Mouse (Mus musculus) gastrocnemius, adult 8-10 months (tissue): ENCODE results near the gene Apoc1. TPM values are rescaled to one million over a fixed set of nuclear protein-coding genes. Genes with fewer than 3 reads are reported as not detected.

Experiments
- DNase-seq, 2 experiments: peaks; one replicate each; pipeline ENCODE4 v3.0.0; 2022; ENCODE audit warnings: low spot score in 2 of 2
- total RNA-seq, 4 experiments: library from RNA; stranded (reverse); gene quantifications; 2 replicates each; pipeline ENCODE4 v1.2.4; 2022

Apoc1 gene
- total RNA-seq, 4 experiments from 2014 or later, result 1.1 to 2.1 TPM; not detected in 2

- DNase-seq, result no peak
Measured at GRCm38 (mm10) chr7:19686521-19686920, 5.9 kb downstream of the Apoc1 start.

GRCm38 (mm10) chr7:19685374-19685773, 7.1 kb downstream of the Apoc1 start:
- DNase-seq, result no peak

GRCm38 (mm10) chr7:19683771-19684201, 8.7 kb downstream of the Apoc1 start:
- DNase-seq, result no peak

- DNase-seq, result no peak
Measured at GRCm38 (mm10) chr7:19682979-19683378, 9.5 kb downstream of the Apoc1 start.

GRCm38 (mm10) chr7:19681202-19681694, 11.2 kb downstream of the Apoc1 start, which contains the start of the genes Gm44805 and Apoc4:
Gm44805 (minus strand) TSS chr7:19681423.
Apoc4 (minus strand) TSS chr7:19681479.
- DNase-seq, result no peak

GRCm38 (mm10) chr7:19680702-19681101, 11.8 kb downstream of the Apoc1 start:
- DNase-seq, result no peak

- no peak for DNase-seq
Measured at GRCm38 (mm10) chr7:19678901-19679300, 13.6 kb downstream of the Apoc1 start.

GRCm38 (mm10) chr7:19677872-19678271, 14.6 kb downstream of the Apoc1 start, which contains the start of gene Apoc2:
Apoc2 (minus strand) TSS chr7:19677941.
- no peak for DNase-seq

- DNase-seq, result no peak
Measured at GRCm38 (mm10) chr7:19676662-19677061, 15.8 kb downstream of the Apoc1 start.

GRCm38 (mm10) chr7:19675824-19676223, 16.6 kb downstream of the Apoc1 start:
- DNase-seq, result no peak

- no peak for DNase-seq
Measured at GRCm38 (mm10) chr7:19673083-19673699, 19.3 kb downstream of the Apoc1 start.

GRCm38 (mm10) chr7:19671511-19671910, 20.9 kb downstream of the Apoc1 start:
- DNase-seq, result no peak

- peak; percentile 89 to 90 for DNase-seq
Measured at GRCm38 (mm10) chr7:19668947-19669721, 23.3 kb downstream of the Apoc1 start.

- DNase-seq, result no peak
Measured at GRCm38 (mm10) chr7:19667434-19667833, 25.0 kb downstream of the Apoc1 start.

GRCm38 (mm10) chr7:19666750-19667149, 25.7 kb downstream of the Apoc1 start:
- DNase-seq, result no peak

- peak; percentile 93 to 94 for DNase-seq
Measured at GRCm38 (mm10) chr7:19664955-19665841, 27.3 kb downstream of the Apoc1 start, which contains the start of gene Clptm1. Clptm1 (minus strand) TSS chr7:19665033.

GRCm38 (mm10) chr7:19664455-19664954, 28.0 kb downstream of the Apoc1 start:
- no peak for DNase-seq

GRCm38 (mm10) chr7:19663940-19664339, 28.5 kb downstream of the Apoc1 start:
- DNase-seq, result no peak

GRCm38 (mm10) chr7:19652614-19653013, 39.8 kb downstream of the Apoc1 start:
- no peak for DNase-seq

GRCm38 (mm10) chr7:19651063-19651786, 41.2 kb downstream of the Apoc1 start:
- DNase-seq, result no peak
